Mouse (Mus musculus): ENCODE results near the gene Fgf18.
A peak's percentile ranks its signal among the peaks of the same experiment; 100 is the strongest.

The Fgf18 gene

DNA sequence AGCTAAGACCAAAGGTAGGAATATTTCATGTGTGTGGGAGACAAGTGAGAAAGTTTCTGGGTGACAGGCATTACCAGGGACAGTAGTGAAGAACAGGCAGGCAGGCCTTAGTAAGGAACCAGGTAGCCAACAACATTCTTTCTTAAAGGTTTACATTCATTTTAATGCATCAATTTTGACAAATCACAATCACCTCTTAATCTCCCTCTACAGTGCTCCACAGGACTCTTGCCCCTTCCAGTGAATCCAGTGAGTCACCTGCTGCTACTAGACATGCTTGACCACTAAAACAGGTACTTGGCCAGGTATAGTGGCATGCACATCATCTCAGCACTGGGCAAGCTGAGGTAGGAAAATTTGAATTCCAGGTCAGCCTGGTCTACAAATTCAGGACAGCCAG, 3.2 kb upstream of the Fgf18 start:
- no peak for DNase-seq (ENCODE audit: low spot score in 2 of 2)

DNA sequence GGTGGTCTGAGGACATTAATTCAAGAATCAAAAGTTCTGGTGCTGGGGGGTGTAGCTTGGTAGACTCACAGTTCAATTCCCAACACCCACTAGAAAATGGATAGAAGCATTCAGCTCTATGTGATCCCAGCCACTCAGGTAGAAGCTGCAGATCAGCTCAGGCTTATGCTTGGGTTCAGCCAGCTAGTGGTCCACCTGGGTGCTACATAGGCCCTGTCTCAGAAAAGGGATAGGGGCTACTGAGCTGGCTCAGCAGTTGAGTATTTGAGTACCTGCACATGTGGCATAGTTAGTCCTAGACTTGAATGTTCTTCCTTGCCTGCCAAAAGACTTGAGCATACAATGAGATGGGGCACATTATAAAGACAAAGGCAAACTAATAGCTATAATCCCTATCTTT, 2.3 kb upstream of the Fgf18 start:
- DNase-seq (ENCODE audit: low spot score in 2 of 2): no peak

DNA sequence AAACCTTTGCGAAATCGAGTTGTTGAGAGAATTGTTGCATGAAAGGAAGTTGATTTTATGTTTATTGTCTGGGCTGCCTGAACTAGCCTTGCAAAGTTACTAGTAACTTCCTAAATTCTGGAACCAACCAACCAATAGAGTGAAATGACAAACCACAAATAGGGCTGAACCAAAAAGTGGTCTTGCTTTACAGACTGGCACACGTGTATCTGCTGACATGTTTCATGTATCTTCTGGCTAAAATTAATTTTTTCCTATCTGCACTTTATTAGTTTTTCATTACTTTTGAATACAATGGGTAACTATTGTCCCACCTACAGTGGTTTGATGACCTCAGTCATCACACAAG, 1.9 kb upstream of the Fgf18 start:
- DNase-seq (ENCODE audit: low spot score in 2 of 2): no peak

DNA sequence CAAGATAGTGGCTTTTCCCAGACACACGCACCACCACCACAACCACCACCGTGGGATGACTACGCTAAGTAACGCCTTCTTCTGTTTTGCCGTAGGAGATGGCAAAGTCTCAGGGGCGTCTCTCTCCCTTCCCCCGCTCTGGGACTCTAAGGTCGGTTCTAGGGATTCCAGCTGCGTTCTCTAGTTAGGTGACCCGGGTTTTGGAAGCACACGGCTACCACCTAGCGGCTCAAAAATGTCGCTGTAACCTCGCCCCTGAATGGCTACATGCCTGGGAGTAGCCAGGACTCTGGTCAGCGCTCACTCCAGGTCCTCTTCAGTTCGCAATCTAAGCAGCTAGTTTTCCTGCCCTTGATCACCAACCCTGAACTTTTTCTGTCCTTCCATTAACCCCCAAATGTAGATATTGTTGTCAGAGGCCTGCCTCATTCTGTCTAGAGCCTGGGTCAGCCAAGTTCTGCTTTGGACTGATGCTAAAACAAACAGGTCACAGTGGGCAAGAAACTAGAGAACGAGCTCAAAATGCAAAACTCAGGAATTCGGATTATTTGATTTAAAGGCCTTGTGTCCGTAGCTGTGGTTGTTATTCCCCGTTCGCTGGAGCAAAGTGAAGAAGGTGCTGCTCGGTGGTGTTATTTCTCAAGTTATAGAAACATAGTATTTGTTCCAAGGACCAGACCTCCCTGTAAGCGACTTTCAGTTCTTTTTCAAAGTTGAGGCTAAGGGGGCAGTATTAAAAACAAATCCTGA, 1.3 kb upstream of the Fgf18 start:
- DNase-seq (ENCODE audit: low spot score in 2 of 2): peak; percentile 55 to 61

DNA sequence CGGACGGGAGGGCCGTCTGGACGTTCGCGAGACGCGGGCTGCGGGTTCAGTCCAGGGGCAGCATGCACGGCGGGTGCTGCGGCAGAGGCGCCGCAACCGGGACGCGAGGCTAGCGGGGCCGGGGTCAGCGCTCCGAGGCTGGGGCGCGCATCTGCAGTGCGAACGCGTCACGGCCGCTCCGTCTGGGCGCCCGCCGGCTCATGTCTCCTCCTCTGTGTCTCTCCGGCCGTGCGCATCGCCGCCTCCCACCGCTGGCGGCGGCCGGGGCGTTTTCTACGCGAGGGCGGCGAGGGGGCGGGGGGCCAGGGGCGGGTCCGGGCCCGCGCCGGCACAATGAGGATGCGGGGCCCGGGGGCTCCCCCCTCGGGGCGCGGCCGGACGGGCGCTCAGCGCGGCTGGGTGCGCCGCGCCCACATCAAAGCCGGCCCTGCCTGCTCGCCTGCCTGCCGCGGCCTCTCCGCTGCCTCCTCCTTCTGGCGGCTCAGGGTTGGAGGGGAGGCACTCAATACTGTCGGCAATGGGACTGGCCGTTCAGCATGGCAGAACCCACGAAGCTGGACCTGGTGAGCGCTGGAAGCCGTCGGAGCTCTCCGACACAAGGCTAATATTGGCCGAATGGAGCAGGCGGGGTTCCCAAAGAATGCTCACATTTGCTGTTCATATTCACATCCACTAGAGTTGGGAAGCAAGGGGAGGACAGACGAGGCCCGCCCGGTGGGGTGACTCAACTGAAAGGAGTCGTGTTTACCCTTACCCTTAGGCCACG, 555 bp upstream of the Fgf18 start:
- peak; percentile 17 to 35 for DNase-seq (ENCODE audit: low spot score in 2 of 2)

DNA sequence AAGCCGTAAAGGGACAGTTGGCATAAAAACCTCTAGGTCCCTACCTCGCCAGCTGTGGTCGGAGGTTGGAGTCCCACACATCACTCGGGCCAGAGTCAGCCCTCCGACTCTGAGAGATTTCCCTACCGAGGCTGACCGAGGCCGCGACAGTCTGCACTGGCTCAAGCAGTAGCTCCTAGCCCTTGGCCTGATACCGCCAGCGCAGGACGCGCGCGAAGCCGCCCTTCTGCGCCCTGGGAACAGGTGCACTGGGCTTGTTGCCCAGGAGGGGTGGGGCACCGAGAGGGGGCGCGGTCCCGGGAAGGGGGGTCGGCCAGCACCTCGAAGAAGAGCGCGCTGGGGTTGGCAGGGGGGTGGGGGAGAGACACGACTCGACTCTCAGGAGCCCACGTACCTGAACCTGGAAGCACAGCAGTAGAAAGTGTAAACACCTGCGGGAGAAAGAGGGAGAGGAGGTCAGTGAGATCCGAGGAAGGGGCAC, 509 bp downstream of the Fgf18 start:
- DNase-seq (ENCODE audit: low spot score in 2 of 2): peak in 1 of 2 experiments; percentile 26

DNA sequence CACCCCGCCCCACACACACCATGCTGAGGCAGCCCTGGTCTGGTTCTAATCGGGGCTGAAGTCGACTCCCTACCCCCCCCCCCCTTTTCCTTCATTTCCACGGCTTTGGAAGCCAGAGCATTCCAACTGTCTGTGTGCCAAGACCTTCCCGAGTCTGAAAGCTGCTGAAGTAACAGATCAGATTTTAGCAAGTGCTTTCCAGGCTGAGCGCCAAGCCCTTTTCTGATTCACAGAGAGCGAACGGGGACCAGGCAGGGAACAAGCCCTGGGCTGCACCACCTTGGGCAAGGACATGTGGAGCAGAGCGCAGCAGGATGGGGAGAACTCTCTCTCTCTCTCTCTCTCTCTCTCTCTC, 1.1 kb downstream of the Fgf18 start:
- peak in 1 of 2 experiments; percentile 31 for DNase-seq (ENCODE audit: low spot score in 2 of 2)

DNA sequence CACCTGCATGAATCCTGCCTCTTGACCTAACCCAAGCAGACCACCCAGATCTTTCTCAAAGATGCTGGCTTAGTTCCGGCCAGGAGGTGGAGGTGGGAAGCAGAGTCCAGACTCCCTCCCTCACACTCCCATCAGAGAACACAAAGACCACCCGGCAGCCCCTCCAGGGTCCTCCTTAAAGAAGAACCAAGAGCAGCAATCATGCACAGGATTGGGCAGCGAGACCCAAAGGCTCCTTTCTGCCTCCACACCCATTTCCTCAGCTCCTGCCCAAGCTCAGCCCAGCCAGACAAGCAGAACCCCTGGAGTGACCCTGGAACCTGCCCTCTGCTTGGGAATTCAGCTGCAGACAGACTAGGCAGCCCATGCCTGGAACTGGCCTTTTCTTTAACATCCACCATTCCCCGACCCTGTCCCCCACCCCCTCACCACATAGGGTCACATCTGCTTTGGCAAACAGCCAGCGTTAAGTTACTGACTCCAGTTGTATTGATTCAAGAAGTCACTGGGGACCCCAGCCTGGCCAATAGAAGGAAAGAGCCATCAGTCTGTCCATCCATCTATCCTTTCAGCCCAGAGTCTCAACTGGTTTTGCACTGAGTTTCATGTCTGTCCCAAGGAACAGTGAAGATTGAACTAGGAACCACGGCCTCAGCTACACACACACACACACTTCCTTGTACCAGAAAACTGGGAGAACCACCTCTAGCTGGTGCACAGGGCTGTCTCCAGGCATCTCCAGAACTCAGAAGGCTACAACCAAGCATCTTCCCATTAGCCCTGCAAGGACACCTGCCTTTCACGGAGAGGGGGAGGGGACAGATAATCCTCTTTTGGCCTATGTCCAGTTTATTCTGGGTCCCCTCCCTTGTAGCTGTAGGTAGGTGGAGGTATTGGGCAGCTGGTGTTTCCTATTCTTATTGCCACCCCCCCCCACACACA, 1.7 kb downstream of the Fgf18 start:
- DNase-seq (ENCODE audit: low spot score in 2 of 2): no peak

DNA sequence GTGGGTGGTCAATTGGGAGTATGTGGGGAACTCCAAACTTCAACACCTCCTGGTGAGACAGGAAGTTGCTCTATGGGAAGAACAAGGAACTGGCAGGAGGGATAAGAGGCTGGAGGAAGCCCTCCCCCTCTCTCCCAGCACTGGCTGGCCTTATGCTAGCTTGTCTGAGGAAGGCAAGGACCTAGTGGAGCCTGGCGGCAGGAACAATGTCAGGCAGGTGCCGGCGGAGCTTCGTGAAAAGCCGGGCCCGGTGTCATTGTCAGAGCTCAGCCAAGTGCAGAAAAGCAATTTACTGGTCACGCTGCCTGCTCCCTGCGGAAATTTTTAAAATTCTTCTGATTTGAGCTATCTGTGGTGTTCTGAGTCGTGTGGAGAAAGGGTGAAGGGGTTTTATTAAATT, 3.3 kb downstream of the Fgf18 start:
- no peak for DNase-seq (ENCODE audit: low spot score in 2 of 2)

DNA sequence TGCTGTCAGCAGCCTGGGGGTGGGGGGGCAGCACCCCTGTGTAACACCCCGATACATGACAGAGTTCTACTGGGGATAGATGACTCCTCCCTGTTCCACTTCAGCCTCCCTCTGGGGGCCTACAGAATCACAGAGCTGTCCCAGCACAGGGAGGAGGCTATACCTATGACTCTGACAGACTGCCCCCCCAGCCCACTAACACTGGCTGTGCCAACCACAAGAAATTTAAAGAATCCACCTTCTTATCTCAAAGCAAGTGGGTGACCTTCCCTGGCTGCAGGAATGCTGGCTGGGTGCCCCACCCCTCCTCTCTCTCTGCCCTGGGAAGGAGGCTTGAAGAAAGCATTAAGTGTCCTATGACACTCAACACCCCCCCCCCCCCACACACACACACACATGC, 4.4 kb downstream of the Fgf18 start:
- no peak for DNase-seq (ENCODE audit: low spot score in 2 of 2)

DNA sequence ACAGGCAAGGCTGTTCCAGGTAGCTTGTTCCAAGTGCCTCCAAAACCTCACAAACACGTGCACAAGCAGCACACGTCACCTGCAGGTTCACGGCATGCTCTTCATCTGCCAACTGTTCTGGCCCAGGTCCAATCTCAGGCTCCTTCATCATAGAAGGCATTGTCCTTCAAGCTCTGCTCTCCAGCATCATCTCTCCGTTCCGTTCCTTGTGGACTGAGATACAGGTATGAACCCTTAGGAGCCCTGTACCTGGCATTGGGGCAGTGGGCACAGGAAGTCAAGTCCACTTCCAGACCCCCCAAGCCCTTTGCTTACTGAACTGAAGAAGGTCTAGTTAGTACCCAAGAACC, 7.1 kb downstream of the Fgf18 start:
- no peak for DNase-seq (ENCODE audit: low spot score in 2 of 2)

- no peak for DNase-seq (ENCODE audit: low spot score in 2 of 2)
Measured at GRCm38 (mm10) chr11:33139458-33140110, 7.6 kb downstream of the Fgf18 start.

DNA sequence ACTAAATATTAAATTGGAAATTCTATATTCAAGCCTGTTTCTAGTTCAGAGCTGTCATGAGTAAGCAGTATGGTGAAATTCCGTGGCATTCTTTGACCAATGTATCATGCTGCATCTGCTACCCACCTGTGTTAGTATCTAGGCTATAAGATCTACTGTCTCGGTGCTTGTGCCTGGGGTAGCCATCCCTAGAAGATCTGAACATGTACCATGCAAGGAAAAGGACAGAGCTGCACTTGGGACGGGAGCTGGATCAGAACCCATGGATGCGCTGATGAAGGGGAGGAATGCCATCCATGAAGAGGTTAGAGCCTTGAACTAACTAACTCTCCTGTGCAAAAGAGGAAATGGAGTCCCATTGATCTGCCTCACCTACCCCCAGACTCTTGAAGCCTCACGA, 8.5 kb downstream of the Fgf18 start:
- no peak for DNase-seq (ENCODE audit: low spot score in 2 of 2)

DNA sequence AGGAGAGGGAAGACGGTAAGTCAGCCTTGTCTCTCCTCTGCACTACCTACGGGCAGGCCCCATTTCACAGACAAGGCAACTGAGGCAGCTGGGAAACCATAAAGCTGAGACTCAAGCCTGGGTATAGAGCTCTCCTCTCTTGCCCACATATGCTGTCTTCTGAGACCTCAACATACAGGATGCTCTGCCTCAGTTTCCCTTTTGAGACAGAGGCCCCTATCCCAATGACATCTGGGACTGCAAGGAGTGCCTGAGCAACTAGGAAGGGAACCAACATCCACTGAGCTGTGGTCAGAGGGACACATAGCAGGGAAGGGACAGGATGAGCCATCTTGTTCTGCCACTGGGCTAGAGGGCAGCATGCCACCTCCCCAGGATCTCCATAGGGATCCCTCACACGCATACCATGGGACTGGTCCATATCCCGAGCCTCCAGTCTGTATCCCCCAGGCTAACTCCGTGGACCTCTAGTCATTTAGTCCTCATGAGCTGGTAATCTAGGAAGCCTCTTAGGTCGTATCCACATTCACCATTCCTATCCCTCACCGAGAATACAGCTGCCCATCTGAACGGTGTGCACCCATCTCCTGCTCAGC, 12.7 kb downstream of the Fgf18 start:
- no peak for DNase-seq (ENCODE audit: low spot score in 2 of 2)

- DNase-seq (ENCODE audit: low spot score in 2 of 2): no peak
Measured at GRCm38 (mm10) chr11:33132619-33133338, 14.4 kb downstream of the Fgf18 start.

DNA sequence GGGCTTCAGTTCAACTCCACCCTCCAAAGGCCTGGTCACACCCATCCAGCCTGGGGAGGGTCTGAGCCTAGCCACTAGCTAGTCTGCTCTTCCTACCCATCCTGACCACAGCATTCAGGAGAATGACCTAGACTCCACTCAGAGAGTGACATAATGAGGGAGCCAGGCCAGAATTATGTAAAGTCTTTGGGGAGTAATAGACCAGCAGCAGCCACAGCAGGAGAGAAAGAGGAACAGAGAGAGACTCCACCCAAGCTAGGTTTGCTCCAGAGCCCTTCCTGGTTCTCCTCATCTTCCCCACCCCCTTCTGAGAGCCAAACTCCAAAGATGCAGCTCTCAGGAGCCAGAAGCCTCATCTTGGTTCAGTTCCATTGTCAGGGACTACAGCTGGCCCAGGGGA, 20.1 kb downstream of the Fgf18 start:
- no peak for DNase-seq (ENCODE audit: low spot score in 2 of 2)

DNA sequence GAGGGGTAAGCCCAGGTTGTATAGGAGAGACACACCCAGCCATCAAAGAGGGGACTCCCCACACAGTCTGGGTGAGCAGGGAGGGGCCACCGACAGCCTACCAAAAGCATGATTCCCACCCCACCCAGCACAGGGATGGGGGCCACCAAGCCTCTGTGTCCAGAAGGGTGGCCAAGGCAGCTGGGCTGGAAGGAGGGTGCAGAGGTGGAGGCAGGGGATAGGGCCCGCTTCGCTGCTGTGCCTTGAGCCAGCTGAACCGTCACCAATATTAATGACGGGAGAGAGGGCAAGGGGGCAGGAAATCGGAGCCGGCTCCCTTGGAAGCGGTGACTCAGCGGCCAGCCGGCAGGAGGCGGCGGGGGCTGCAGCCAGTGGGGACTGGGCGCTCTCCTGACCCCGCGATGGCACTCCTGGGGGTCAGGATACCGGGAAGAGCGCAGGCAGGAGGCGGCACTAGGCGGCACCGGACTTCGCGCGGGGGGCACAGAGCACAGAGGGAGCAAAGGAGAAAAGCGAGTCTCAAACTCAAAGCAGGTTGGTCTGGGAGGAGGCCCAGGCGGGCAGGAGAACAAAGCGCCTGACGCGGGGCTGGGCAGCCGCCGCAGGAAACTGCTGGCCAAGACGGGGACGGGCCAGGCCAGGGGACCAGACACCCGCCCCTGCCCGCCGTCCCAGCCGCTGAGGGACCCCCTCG, 24.5 kb downstream of the Fgf18 start:
- peak in 1 of 2 experiments; percentile 14 for DNase-seq (ENCODE audit: low spot score in 2 of 2)

- no peak for DNase-seq (ENCODE audit: low spot score in 2 of 2)
Measured at GRCm38 (mm10) chr11:33119556-33119955, 27.6 kb downstream of the Fgf18 start.

- no peak for DNase-seq (ENCODE audit: low spot score in 2 of 2)
Measured at GRCm38 (mm10) chr11:33119116-33119515, 28.1 kb downstream of the Fgf18 start.

- DNase-seq (ENCODE audit: low spot score in 2 of 2): no peak
Measured at GRCm38 (mm10) chr11:33118480-33118879, 28.7 kb downstream of the Fgf18 start.
